In genomic region chr16:7244382-7244781, GRCm38 (mm10) we compare ENCODE assay signal across 19 mouse cellular contexts.
"Had no signal": no experiment of that assay in that cellular context is flagged by ENCODE, and none has a peak within 500 bp of the region (broad histone marks: within the 10 kb centered on the region; RNA-seq: fewer than 3 reads in every experiment).

No protein-coding gene starts in this region.

- ATAC-seq: intestine, embryonic 16.5 days; midbrain, embryonic 13.5 days; midbrain, embryonic 16.5 days had no signal

- DNase-seq: kidney, adult 18-20 months; kidney, adult 9 months; kidney, postnatal 14 days; layer of hippocampus, adult 9-11 months; liver, embryonic 13.5 days; lung, postnatal 14 days; retina, postnatal 1 day; right cerebral cortex, postnatal 25 days; spleen, adult 18-20 months; thymus, postnatal 25 days had no signal

- H3K4me1 ChIP-seq: liver, embryonic 13.5 days; megakaryocyte, embryonic 14.5 days; stomach, embryonic 15.5 days had no signal

- H3K4me2 ChIP-seq: liver, embryonic 13.5 days; midbrain, embryonic 13.5 days; neural tube, embryonic 13.5 days; stomach, embryonic 15.5 days had no signal

- H3K36me3 ChIP-seq: liver, embryonic 13.5 days; midbrain, embryonic 10.5 days; midbrain, embryonic 13.5 days; stomach, embryonic 15.5 days had no signal

- H3K4me3 ChIP-seq: layer of hippocampus, adult 2 months; liver, embryonic 13.5 days; megakaryocyte, embryonic 14.5 days; midbrain, embryonic 10.5 days; midbrain, embryonic 13.5 days; myocyte; neural tube, embryonic 13.5 days; stomach, embryonic 15.5 days had no signal

- H3K27ac ChIP-seq: layer of hippocampus, adult 2 months; liver, embryonic 13.5 days; midbrain, embryonic 10.5 days; midbrain, embryonic 13.5 days; neural tube, embryonic 13.5 days; stomach, embryonic 15.5 days had no signal

- H3K9me3 ChIP-seq: liver, embryonic 13.5 days; megakaryocyte, embryonic 14.5 days; midbrain, embryonic 10.5 days; midbrain, embryonic 13.5 days; neural tube, embryonic 13.5 days; stomach, embryonic 15.5 days had no signal

- H3K27me3 ChIP-seq: liver, embryonic 13.5 days; megakaryocyte, embryonic 14.5 days; midbrain, embryonic 13.5 days; neural tube, embryonic 13.5 days; stomach, embryonic 15.5 days had no signal

- H3K9ac ChIP-seq: liver, embryonic 13.5 days; midbrain, embryonic 13.5 days; neural tube, embryonic 13.5 days; stomach, embryonic 15.5 days had no signal
